Mouse (Mus musculus) liver, adult 10 weeks (tissue): Measurements from ENCODE around the gene Fpr2. TPM values are rescaled to one million over a fixed set of nuclear protein-coding genes. Genes with fewer than 3 reads are reported as not detected.

Experiments used
- polyA plus RNA-seq: library from polyadenylated mRNA; stranded (reverse); fragments of 350-450 nt; fragmentation: Illumina TruSeq; extraction: RNeasy Lipid Tissue Mini Kit (QIAGEN cat#74804); gene quantifications from one replicate; pipeline ENCODE4 v1.2.3, GENCODE M21; 2014; ENCODE audit warnings: low read depth, low replicate concordance

The Fpr2 gene
- 4.8 TPM for polyA plus RNA-seq

GRCm38 (mm10) chr17:17887774-17888248 is at the start of gene Fpr2, which contains the start of gene Fpr3:
Gene Fpr2, plus strand, starts transcription at chr17:17887824.
Gene Fpr3, plus strand, starts transcription at chr17:17887852.

GRCm38 (mm10) chr17:17855064-17855838 is 32.4 kb upstream of the Fpr2 start, which contains the start of gene Has1:
Gene Has1, minus strand, starts transcription at chr17:17855205.

GRCm38 (mm10) chr17:17883840-17884239 is 3.8 kb upstream of the Fpr2 start, which contains the start of gene Fpr1:
Gene Fpr1, minus strand, starts transcription at chr17:17883940.

Other genes with a start within 250 kb of the Fpr2 start
- not detected for gene Vmn2r90, start 184.1 kb upstream of the Fpr2 start, polyA plus RNA-seq
- 3.1 TPM for gene Spaca6, start 60.7 kb upstream of the Fpr2 start, polyA plus RNA-seq
- gene Has1, start 32.6 kb upstream of the Fpr2 start, polyA plus RNA-seq, result not detected
- 5.5 TPM for gene Fpr1, start 3.9 kb upstream of the Fpr2 start, polyA plus RNA-seq
- not detected for gene Fpr3, start within 50 bp of the Fpr2 start, polyA plus RNA-seq
- gene Fpr-rs4, start 133.9 kb downstream of the Fpr2 start, polyA plus RNA-seq, result not detected
- not detected for gene Vmn2r124, start 161.6 kb downstream of the Fpr2 start, polyA plus RNA-seq
- gene Vmn2r91, start 197.2 kb downstream of the Fpr2 start, polyA plus RNA-seq, result not detected